Mouse (Mus musculus) heart, embryonic 14.5 days (tissue): ENCODE data around the gene Pgd. TPM values are rescaled to one million over a fixed set of nuclear protein-coding genes. Genes with fewer than 3 reads are reported as not detected.

ENCODE experiments used
- ATAC-seq: fragments of 200-750 bp; cut with Nextera tagmentation; 2 replicates; pipeline ENCODE4 v1.8.0; 2017; ENCODE audit warnings: low read depth, moderate TSS enrichment; ENCODE audit not compliant: insufficient number of reproducible peaks, insufficient read depth, low FRiP score
- H3K27ac ChIP-seq, 2 experiments: fragments of 200-500 bp in 1 of 2; fragments of 300-500 bp in 1 of 2; sonication (generic) in 1 of 2; replicated peaks in 1 of 2; 2 replicates each; pipeline ENCODE4 v1.5.1; 2012 to 2014; ENCODE audit warnings: low read depth in 2 of 2, low read length in 2 of 2, control low read depth in 1 of 2, mild to moderate bottlenecking in 1 of 2, mixed read lengths in 1 of 2; ENCODE audit not compliant: control insufficient read depth in 1 of 2, insufficient read depth in 1 of 2
- H3K27me3 ChIP-seq: fragments of 300-500 bp; sonication (generic); 2 replicates; pipeline ENCODE4 v1.6.1; 2014; ENCODE audit warnings: mild to moderate bottlenecking, low read length, control low read depth; ENCODE audit not compliant: control insufficient read depth, insufficient read depth
- H3K36me3 ChIP-seq: fragments of 300-500 bp; sonication (generic); 2 replicates; pipeline ENCODE4 v1.6.1; 2014; ENCODE audit warnings: mild to moderate bottlenecking, control low read depth, low read length, mixed read lengths; ENCODE audit not compliant: control insufficient read depth, insufficient read depth
- H3K4me1 ChIP-seq, 2 experiments: fragments of 200-500 bp in 1 of 2; fragments of 300-500 bp in 1 of 2; sonication (generic) in 1 of 2; 2 replicates each; pipeline ENCODE4 v1.6.1; 2012 to 2014; ENCODE audit warnings: low read length in 2 of 2, control low read depth in 1 of 2, mixed read lengths in 1 of 2; ENCODE audit not compliant: control insufficient read depth in 2 of 2, insufficient read depth in 2 of 2
- H3K4me2 ChIP-seq: fragments of 300-500 bp; sonication (generic); 2 replicates; pipeline ENCODE4 v1.6.1; 2014; ENCODE audit warnings: mild to moderate bottlenecking, low read length
- H3K4me3 ChIP-seq, 2 experiments: fragments of 200-500 bp in 1 of 2; fragments of 300-500 bp in 1 of 2; sonication (generic) in 1 of 2; 2 replicates each; pipeline ENCODE4 v1.5.1; 2012 to 2014; ENCODE audit warnings: low read length in 2 of 2, mild to moderate bottlenecking in 2 of 2, control low read depth in 1 of 2, low read depth in 1 of 2, moderate library complexity in 1 of 2; ENCODE audit not compliant: control insufficient read depth in 1 of 2, insufficient read depth in 1 of 2
- H3K9ac ChIP-seq: fragments of 300-500 bp; sonication (generic); 2 replicates; pipeline ENCODE4 v1.6.1; 2014; ENCODE audit warnings: mild to moderate bottlenecking, low read length
- H3K9me3 ChIP-seq: fragments of 300-500 bp; sonication (generic); 2 replicates; pipeline ENCODE4 v1.6.1; 2016; ENCODE audit warnings: low read length, control low read depth; ENCODE audit not compliant: control insufficient read depth
- WGBS: fragments of 180-500 bp; shearing (Covaris S2); extraction: QIAGEN DNeasy Blood & Tissue Kit; methylation state at CpG from one replicate; pipeline ENCODE4 v1.1.7; 2014; 5-methylcytosine and 5-hydroxymethylcytosine counted together
- polyA plus RNA-seq: library from polyadenylated mRNA; unstranded; fragments of >200 nt; fragmentation: Nextera tagmentation; extraction: Ambion mirVana; gene quantifications from 2 replicates; pipeline ENCODE4 v1.2.1, GENCODE M21; 2014

Pgd gene
- polyA plus RNA-seq, 1 experiment from 2014 or later, result 33.4 TPM

DNA sequence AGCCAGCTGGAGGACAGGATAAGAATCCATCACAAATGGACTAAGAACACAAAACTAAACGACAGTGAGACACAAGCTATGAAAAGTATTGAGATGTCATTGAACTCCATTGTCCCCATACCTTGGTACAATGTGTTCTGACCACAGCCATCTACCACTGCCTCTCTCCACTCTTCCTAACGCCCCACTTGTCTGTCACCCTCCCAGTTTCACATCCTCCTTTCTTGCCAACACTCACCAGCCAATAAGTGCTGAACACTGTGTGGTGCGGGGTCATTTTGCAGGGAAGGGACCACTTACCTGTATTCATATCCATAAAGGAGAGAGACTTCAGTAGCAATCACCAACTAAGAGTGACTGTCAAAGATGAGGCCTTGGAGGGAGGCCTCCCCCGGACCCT, 34.5 kb upstream of the Pgd start:
- H3K4me1 ChIP-seq, result no peaks in the 10 kb centered on the region; a peak in 1 of 4 replicates
- peaks cover 89% of the 10 kb centered on the region for H3K36me3 ChIP-seq
- no peak overlapping the region for H3K4me2 ChIP-seq
- no peaks in the 10 kb centered on the region for H3K27me3 ChIP-seq
- H3K9me3 ChIP-seq, result no peaks in the 10 kb centered on the region
- 85% methylated on average over 4 of the region's 4 CpGs for WGBS
- no peak for ATAC-seq
- no peak overlapping the region for H3K27ac ChIP-seq
- no peak overlapping the region for H3K4me3 ChIP-seq
- H3K9ac ChIP-seq, result no peak overlapping the region

DNA sequence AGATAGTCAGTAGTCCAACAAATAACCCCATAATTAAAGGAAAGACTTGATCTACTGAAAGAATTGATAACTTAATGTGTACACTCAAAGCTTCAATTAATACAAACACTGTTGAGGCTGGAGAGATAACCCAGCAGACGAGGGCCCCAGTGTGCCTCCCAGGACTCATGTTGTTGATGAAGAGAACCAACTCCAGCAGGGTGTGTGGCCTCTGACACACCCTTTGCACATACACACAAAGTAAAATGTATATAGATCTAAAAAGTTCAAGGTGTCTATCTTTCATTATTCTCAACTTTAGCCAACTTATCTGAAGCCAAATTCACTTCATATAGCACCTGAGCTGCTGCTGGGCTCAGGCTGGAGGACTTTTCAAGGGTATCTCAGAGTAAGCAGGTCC, 30.6 kb upstream of the Pgd start:
- Histone ChIP-seq H3K9ac (no peak overlapping the region), H3K9me3 (no peaks in the 10 kb centered on the region), H3K4me2 (no peak overlapping the region), H3K4me1 (no peaks in the 10 kb centered on the region), H3K27ac (no peak overlapping the region), H3K4me3 (no peak overlapping the region), H3K27me3 (no peaks in the 10 kb centered on the region), H3K36me3 (peaks cover 75% of the 10 kb centered on the region)
- WGBS, result 69% methylated on average over 1 of the region's 1 CpGs
- ATAC-seq, result no peak

DNA sequence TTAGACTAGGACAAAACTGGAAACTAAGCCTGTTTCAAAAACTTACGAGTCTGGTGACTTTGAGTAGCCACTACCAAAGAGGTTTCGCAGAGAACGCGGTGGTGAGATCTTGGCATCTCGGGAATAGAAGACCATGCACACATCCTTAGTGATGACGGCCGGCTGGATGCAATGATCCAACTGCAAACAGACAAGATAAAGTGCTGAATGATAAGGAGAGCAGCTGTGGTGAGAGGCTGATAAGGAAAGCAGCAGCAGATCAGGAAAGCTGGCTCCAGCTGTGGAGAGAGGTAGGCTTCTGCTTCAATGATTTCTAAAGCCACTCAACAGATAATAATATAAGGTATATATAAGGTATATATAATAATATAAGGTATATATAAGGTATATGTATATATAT, 24.5 kb upstream of the Pgd start:
- Histone ChIP-seq H3K27me3 (no peaks in the 10 kb centered on the region), H3K4me3 (no peak overlapping the region), H3K9ac (no peak overlapping the region), H3K27ac (no peak overlapping the region), H3K4me2 (no peak overlapping the region), H3K36me3 (peaks cover 77% of the 10 kb centered on the region), H3K4me1 (no peaks in the 10 kb centered on the region), H3K9me3 (no peaks in the 10 kb centered on the region)
- 30% methylated on average over 7 of the region's 7 CpGs for WGBS
- no peak for ATAC-seq

DNA sequence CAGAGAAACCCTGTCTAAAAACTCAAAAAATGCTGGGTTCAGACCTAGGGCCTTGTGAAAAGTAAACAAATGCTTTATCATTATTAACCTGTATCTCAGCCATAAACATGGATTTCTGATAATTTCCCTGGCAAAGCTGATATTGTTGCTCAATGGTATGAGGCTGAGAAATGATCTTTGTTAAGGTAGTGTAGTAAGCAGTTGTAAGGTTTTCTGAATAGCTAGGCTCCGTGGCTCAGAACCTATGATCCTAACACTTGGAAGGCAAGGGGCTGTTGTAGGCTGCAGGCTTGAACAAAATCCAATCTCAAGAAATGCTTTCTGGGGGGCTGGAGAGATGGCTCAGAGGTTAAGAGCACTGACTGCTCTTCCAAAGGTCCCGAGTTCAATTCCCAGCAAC, 22.0 kb upstream of the Pgd start:
- 89% methylated on average over 2 of the region's 2 CpGs for WGBS
- no peak for ATAC-seq
- H3K27ac ChIP-seq, result no peak overlapping the region
- H3K4me3 ChIP-seq, result no peak overlapping the region
- no peaks in the 10 kb centered on the region for H3K27me3 ChIP-seq
- peaks cover 92% of the 10 kb centered on the region for H3K36me3 ChIP-seq
- no peak overlapping the region for H3K4me2 ChIP-seq
- no peaks in the 10 kb centered on the region for H3K4me1 ChIP-seq
- H3K9ac ChIP-seq, result no peak overlapping the region
- H3K9me3 ChIP-seq, result no peaks in the 10 kb centered on the region

DNA sequence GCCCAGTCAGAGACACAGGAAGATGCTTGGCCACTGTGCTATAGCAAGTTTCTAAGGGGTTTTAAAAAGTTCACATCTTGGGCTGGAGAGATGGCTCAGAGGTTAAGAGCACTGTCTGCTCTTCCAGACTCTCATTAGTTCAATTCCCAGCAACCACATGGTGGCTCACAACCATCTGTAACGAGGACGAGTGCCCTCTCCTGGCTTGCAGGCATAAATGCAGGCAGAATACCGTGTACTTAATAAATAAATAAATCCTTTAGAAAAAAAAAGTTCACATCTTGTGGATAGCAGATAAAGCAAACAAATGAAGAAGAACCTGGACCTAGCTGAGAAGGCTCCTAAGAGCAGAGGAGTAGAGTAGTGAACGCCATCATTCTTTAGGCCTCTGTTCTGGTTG, 16.2 kb upstream of the Pgd start:
- H3K36me3 ChIP-seq, result peaks cover 94% of the 10 kb centered on the region
- no peak for ATAC-seq

DNA sequence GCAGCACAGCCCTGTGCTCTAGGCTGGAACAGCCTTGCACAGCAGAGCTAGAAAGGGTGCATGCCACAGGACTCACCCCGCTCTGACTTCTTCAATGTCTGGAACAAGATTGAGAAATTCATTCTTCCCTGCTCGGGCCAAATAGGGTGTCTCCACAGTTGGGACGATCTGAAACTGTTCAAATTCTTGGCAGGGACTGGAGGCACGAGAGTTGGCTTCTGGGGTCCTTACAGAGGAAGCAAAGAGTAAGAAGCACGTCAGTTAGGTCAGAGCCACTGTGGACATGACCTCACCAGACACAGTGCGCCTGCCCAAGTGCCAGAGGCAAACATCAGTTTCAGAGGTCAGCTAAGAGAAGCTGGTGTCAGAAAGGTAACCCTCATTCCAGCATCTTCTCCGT, 15.6 kb upstream of the Pgd start:
- Histone ChIP-seq H3K27me3 (no peaks in the 10 kb centered on the region), H3K27ac (no peak overlapping the region), H3K36me3 (peaks cover 88% of the 10 kb centered on the region), H3K9ac (no peak overlapping the region), H3K4me2 (no peak overlapping the region), H3K9me3 (no peaks in the 10 kb centered on the region), H3K4me3 (no peak overlapping the region), H3K4me1 (no peaks in the 10 kb centered on the region; a peak in 1 of 4 replicates)
- no peak for ATAC-seq
- 79% methylated on average over 7 of the region's 7 CpGs for WGBS

More for the DNA sequence above, 16.2 kb upstream of the Pgd start:
- no peak overlapping the region for H3K27ac ChIP-seq
- no peaks in the 10 kb centered on the region; a peak in 1 of 4 replicates for H3K4me1 ChIP-seq
- H3K9ac ChIP-seq, result no peak overlapping the region
- no peaks in the 10 kb centered on the region for H3K27me3 ChIP-seq
- no peak overlapping the region for H3K4me2 ChIP-seq
- 62% methylated on average over 4 of the region's 4 CpGs for WGBS
- H3K4me3 ChIP-seq, result no peak overlapping the region
- no peaks in the 10 kb centered on the region for H3K9me3 ChIP-seq

DNA sequence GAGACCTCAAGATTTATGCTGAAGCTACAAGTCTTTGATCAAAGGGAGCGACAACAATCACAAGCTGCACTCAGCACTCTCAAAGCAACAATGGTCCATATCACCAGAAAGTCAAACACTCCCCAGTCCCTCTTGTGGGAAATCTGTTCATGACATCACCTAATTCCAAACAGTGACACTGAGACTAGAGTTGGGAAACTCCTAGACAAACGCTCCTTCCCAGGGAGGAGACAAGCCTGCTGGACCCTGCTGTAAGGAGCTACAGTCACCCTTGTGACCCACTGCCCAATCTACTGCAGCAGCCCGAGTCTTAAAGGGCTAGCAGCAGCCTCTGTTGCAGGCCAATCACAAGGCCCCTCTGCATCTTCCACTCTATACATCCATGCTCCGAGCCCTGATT, 13.0 kb upstream of the Pgd start:
- Histone ChIP-seq H3K4me2 (no peak overlapping the region), H3K36me3 (peaks cover 73% of the 10 kb centered on the region), H3K27me3 (no peaks in the 10 kb centered on the region), H3K4me3 (no peak overlapping the region), H3K27ac (no peak overlapping the region), H3K9ac (no peak overlapping the region), H3K9me3 (no peaks in the 10 kb centered on the region), H3K4me1 (no peaks in the 10 kb centered on the region; a peak in 1 of 4 replicates)
- 47% methylated on average over 4 of the region's 4 CpGs for WGBS
- no peak for ATAC-seq

DNA sequence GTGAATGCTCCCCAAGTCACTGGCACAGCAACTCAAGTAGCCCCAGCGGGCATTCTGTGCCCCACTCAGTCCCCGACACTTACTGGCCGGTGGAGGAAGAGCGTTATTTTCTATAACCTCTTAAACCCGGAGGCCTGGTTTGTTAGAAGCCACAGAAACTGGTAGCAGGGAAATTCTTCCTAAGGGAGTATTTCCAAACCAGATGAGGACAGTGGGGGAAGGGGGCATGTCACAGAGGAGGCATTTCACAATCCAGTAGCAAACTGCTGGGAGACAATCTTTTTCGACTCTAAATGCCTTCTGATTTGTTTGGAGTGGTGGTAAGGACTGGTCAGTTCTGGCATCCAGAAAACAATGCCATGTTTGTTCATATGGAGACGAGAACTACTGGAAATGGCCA, 12.6 kb upstream of the Pgd start:
- WGBS, result 80% methylated on average over 7 of the region's 7 CpGs
- no peaks in the 10 kb centered on the region for H3K27me3 ChIP-seq
- no peaks in the 10 kb centered on the region; a peak in 1 of 4 replicates for H3K4me1 ChIP-seq
- no peak overlapping the region for H3K4me3 ChIP-seq
- no peak overlapping the region for H3K27ac ChIP-seq
- no peak for ATAC-seq
- H3K4me2 ChIP-seq, result no peak overlapping the region
- no peaks in the 10 kb centered on the region for H3K9me3 ChIP-seq
- H3K36me3 ChIP-seq, result peaks cover 69% of the 10 kb centered on the region
- no peak overlapping the region for H3K9ac ChIP-seq
